Mouse (Mus musculus): ENCODE measurements at regions not wholly inside any gene's neighbourhood (a gene's known extent, or its start where the extent isn't known, plus 50 kb on each side); places are given as distances from the start of the nearest gene placed in this dataset.
"Not testable (repeated sequence)": the region's sequence is repeated elsewhere in the genome, so short reads cannot be mapped to it uniquely, and the experiment has no call there.

DNA sequence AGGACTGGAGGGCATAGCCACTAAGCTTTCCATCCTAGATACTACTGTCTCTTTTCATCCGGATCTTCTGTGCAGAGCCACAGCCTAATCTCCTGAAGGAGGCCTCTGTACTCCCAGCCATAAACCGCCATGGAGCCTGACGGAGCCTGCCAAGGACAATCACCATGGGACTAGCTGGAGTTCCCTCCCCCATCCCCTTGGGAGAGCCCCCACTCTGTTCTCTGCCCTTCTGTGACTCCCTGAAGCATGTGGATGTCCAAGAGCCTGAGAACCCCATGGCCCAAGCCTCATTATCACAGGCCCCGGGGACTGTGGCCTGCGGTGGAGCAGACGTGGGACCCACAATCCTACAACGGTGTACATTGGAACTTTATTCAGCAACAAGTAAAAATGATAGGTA, 151.5 kb upstream of the Ddhd1 start:
- Histone ChIP-seq H3K9me3 (replicated peaks) (no peaks in the 10 kb centered on the region), H3K36me3 (no peaks in the 10 kb centered on the region), H3K4me2 (no peak overlapping the region), H3K4me1 (0 out of 2 replicates have a peak, but pooled peaks cover 2% of the 10 kb centered on the region), H3K27me3 (no peaks in the 10 kb centered on the region), H3K27ac (no peak overlapping the region), H3K4me3 (replicated peaks) (no peak overlapping the region), H3K9ac (no peak overlapping the region)
- WGBS, result 83% methylated on average over 7 of the region's 7 CpGs
- no peak for ATAC-seq (replicated peaks; ENCODE audit: low FRiP score)

- no peaks in the 10 kb centered on the region for H3K27me3 ChIP-seq
- H3K4me3 ChIP-seq (replicated peaks), result no peak overlapping the region
- 0 out of 2 replicates have a peak, but pooled peaks cover 2% of the 10 kb centered on the region for H3K4me1 ChIP-seq
- WGBS, result 77% methylated on average over 4 of the region's 4 CpGs
- no peaks in the 10 kb centered on the region for H3K9me3 ChIP-seq (replicated peaks)
- ATAC-seq (replicated peaks; ENCODE audit: low FRiP score), result no peak
- no peak overlapping the region for H3K27ac ChIP-seq
- H3K9ac ChIP-seq, result no peak overlapping the region
- no peak overlapping the region for H3K4me2 ChIP-seq
- no peaks in the 10 kb centered on the region for H3K36me3 ChIP-seq
Measured at GRCm38 (mm10) chr14:45810101-45810500, 152.2 kb upstream of the Ddhd1 start.

DNA sequence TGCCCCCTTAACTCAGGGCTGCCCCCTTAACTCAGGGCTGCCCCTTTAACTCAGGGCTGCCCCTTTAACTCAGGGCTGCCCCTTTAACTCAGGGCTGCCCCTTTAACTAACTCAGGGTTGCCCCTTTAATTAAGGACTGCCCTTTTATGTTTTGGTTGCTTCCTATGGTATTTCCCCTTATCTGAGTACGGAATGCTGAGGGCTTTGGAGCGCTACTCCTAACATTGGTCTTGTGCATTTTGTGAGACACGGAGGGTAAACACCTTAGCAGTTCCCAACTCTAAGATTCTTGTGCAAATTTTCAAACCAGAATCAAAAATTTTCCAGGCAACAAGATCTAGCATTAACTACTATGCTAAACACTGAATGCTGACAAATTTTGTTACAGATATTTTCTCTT, 152.7 kb upstream of the Ddhd1 start:
- no peak for ATAC-seq (replicated peaks; ENCODE audit: low FRiP score)
- Histone ChIP-seq H3K27me3 (no peaks in the 10 kb centered on the region), H3K36me3 (no peaks in the 10 kb centered on the region), H3K9me3 (replicated peaks) (no peaks in the 10 kb centered on the region), H3K4me2 (no peak overlapping the region), H3K4me3 (replicated peaks) (no peak overlapping the region), H3K27ac (no peak overlapping the region), H3K9ac (no peak overlapping the region), H3K4me1 (0 out of 2 replicates have a peak, but pooled peaks cover 2% of the 10 kb centered on the region)
- 45% methylated on average over 3 of the region's 3 CpGs for WGBS

- H3K4me2 ChIP-seq, result no peak overlapping the region
- H3K27ac ChIP-seq, result no peak overlapping the region
- H3K4me3 ChIP-seq (replicated peaks), result no peak overlapping the region
- H3K4me1 ChIP-seq, result no peaks in the 10 kb centered on the region
- H3K27me3 ChIP-seq, result no peaks in the 10 kb centered on the region
- WGBS, result 90% methylated on average over 2 of the region's 2 CpGs
- no peaks in the 10 kb centered on the region for H3K36me3 ChIP-seq
- ATAC-seq (replicated peaks; ENCODE audit: low FRiP score), result no peak
- no peak overlapping the region for H3K9ac ChIP-seq
- H3K9me3 ChIP-seq (replicated peaks), result no peaks in the 10 kb centered on the region
Measured at GRCm38 (mm10) chr14:45815598-45815997, 157.7 kb upstream of the Ddhd1 start.

DNA sequence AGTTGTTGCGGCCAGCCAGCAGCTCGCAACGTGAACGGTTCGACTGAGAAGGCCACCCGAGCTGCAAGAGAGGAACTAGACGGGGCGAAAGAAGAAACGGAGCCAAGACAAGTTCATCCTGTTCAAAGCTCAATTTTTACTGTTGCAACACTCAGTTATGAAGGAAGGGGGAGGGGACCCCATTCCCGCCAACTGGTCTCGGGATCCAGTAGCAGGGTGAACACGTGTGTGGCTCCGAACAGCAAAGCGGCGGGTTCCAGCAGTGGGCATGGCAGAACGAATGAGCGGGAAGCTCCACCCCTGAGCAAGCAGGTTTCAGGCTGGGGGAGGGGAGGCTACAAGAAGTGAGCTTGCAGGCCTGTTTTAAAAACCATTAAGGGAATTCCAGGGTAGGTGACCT, 158.7 kb upstream of the Ddhd1 start:
- H3K4me3 ChIP-seq (replicated peaks); H3K36me3 ChIP-seq; H3K4me2 ChIP-seq; ATAC-seq (replicated peaks; ENCODE audit: low FRiP score); H3K27me3 ChIP-seq; H3K9me3 ChIP-seq (replicated peaks); H3K9ac ChIP-seq; H3K27ac ChIP-seq; H3K4me1 ChIP-seq: not testable (repeated sequence)
- WGBS, result 89% methylated on average over 17 of the region's 17 CpGs

DNA sequence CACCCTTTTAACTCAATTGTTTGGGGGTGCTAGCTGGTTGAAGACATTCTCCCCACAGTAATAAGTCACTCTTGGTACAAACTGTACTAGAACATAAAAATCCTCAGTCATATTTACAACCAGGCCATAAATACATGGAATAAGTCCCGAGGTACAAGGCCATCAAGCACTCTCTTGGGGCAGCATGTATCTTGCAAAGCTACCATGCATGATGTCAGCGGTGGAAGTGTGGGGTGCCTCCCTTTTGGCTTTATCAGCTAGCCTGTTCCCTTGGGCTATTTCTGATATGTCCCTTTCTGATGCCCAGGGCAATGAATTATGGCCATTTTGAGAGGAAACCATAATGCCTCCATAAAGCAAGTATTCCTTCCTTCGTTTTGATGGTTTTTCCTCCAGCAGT, 159.8 kb upstream of the Ddhd1 start:
- 63% methylated on average over 3 of the region's 3 CpGs for WGBS
- Histone ChIP-seq H3K4me3 (replicated peaks) (no peak overlapping the region), H3K27me3 (no peaks in the 10 kb centered on the region), H3K4me1 (no peaks in the 10 kb centered on the region), H3K36me3 (no peaks in the 10 kb centered on the region), H3K4me2 (no peak overlapping the region), H3K9me3 (replicated peaks) (no peaks in the 10 kb centered on the region), H3K9ac (no peak overlapping the region), H3K27ac (no peak overlapping the region)
- no peak for ATAC-seq (replicated peaks; ENCODE audit: low FRiP score)

DNA sequence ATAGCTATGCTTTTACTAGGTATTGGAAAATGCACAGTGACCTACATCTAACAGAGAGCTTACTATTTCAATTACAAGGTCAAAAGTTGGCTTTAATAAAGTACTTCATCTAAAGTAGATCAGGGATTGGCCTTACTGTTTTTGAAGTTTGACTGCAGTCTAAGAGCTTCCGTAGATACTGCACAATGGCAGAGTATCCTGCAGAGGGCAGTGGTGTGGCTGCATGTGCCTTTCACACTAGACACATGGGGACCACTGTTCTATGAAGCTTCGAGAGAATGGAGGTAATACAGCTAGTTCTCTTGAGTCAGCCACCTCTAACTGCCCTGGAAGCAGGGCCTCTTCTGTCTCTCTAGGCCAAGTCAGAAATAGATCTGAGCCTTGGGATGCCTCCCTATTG, 166.7 kb upstream of the Ddhd1 start:
- H3K4me1 ChIP-seq, result no peaks in the 10 kb centered on the region
- 82% methylated on average over 2 of the region's 2 CpGs for whole genome bisulfite sequencing
- H3K9me3 ChIP-seq (replicated peaks), result no peaks in the 10 kb centered on the region
- H3K27me3 ChIP-seq, result no peaks in the 10 kb centered on the region
- no peak for ATAC-seq (replicated peaks; ENCODE audit: low FRiP score)
- no peak overlapping the region for H3K4me2 ChIP-seq
- no peak overlapping the region for H3K4me3 ChIP-seq (replicated peaks)
- no peaks in the 10 kb centered on the region for H3K36me3 ChIP-seq
- H3K9ac ChIP-seq, result no peak overlapping the region
- no peak overlapping the region for H3K27ac ChIP-seq

DNA sequence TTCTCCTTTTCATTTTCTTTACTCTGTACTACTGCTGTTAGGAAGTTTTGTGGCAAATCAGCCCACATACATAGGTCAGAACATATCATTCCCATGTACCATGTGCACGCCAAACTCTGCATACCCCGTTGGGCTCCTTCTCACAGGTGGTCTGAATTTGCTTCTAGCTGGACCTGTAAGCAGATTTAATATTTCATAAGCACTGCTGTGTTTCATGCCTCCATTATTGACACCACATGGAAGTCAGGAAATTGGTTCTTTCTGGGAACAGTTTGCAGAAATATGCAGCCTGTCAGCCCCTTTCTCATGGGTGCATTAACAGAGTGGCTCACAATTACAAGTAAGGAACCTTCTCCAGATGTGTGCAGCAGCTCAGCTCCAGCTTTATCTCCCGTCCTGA, 168.1 kb upstream of the Ddhd1 start:
- ATAC-seq (replicated peaks; ENCODE audit: low FRiP score), result no peak
- no peak overlapping the region for H3K4me2 ChIP-seq
- no peak overlapping the region for H3K9ac ChIP-seq
- WGBS, result 69% methylated on average over 3 of the region's 3 CpGs
- H3K9me3 ChIP-seq (replicated peaks), result no peaks in the 10 kb centered on the region
- H3K27ac ChIP-seq, result no peak overlapping the region
- no peaks in the 10 kb centered on the region for H3K27me3 ChIP-seq
- H3K4me1 ChIP-seq, result no peaks in the 10 kb centered on the region
- no peaks in the 10 kb centered on the region for H3K36me3 ChIP-seq
- H3K4me3 ChIP-seq (replicated peaks), result no peak overlapping the region

DNA sequence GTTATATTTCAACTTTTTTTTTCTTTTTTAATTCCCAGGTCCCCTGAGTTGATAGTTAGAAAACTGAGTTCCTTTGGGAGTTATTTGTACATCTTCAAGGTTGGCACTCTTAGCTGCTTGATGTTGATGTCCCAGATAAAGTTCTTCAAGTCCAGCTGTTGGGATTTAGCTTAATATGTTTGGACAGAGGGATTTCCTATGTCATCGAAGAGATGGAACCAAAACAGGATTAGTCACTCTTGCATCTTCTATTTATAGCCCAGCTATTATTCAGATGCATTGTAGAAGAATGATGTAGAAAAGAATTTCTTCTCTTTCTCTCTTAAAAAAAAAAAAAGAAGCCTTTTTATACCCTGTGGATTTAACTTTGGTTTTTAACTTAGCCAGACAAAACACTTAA, 169.2 kb upstream of the Ddhd1 start:
- Histone ChIP-seq H3K9me3 (replicated peaks) (no peaks in the 10 kb centered on the region), H3K27me3 (no peaks in the 10 kb centered on the region), H3K36me3 (no peaks in the 10 kb centered on the region), H3K4me2 (no peak overlapping the region), H3K27ac (no peak overlapping the region), H3K4me1 (no peaks in the 10 kb centered on the region), H3K9ac (no peak overlapping the region), H3K4me3 (replicated peaks) (no peak overlapping the region)
- no peak for ATAC-seq (replicated peaks; ENCODE audit: low FRiP score)
- 63% methylated on average over 1 of the region's 1 CpGs for WGBS

- Histone ChIP-seq H3K4me2 (no peak overlapping the region), H3K4me3 (replicated peaks) (no peak overlapping the region), H3K9ac (no peak overlapping the region), H3K36me3 (no peaks in the 10 kb centered on the region), H3K27me3 (no peaks in the 10 kb centered on the region), H3K27ac (no peak overlapping the region), H3K4me1 (no peaks in the 10 kb centered on the region), H3K9me3 (replicated peaks) (no peaks in the 10 kb centered on the region)
- 92% methylated on average over 5 of the region's 5 CpGs for WGBS
- ATAC-seq (replicated peaks; ENCODE audit: low FRiP score), result no peak
Measured at GRCm38 (mm10) chr14:45830457-45830856, 172.5 kb upstream of the Ddhd1 start.

GRCm38 (mm10) chr14:45837039-45837438, 179.1 kb upstream of the Ddhd1 start:
- Histone ChIP-seq H3K27ac (no peak overlapping the region), H3K4me1 (no peaks in the 10 kb centered on the region), H3K9ac (no peak overlapping the region), H3K4me3 (replicated peaks) (no peak overlapping the region), H3K4me2 (no peak overlapping the region), H3K36me3 (no peaks in the 10 kb centered on the region), H3K9me3 (replicated peaks) (no peaks in the 10 kb centered on the region), H3K27me3 (no peaks in the 10 kb centered on the region)
- WGBS, result 87% methylated on average over 11 of the region's 11 CpGs
- no peak for ATAC-seq (replicated peaks; ENCODE audit: low FRiP score)

DNA sequence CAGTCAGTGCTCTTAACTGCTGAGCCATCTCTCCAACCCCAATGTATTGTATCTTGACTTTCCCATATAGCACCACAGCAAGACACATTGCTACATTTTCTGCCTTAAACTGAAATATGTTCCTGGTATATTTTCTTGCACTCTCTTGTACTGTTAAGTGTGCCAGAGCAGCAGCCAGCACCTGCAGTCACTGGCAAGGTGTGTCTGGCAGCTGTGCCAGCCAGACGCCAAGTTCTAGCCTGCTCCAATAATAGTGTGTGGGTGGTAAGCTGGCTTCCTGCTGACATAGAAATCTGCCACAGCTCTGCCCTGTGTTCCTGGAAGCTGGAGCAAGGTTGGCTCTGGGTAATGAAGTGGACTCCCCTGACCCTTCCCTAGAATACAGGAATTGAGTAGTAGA, 185.9 kb upstream of the Ddhd1 start:
- Histone ChIP-seq H3K27ac (no peak overlapping the region), H3K4me1 (no peaks in the 10 kb centered on the region), H3K4me2 (no peak overlapping the region), H3K9me3 (replicated peaks) (no peaks in the 10 kb centered on the region), H3K27me3 (no peaks in the 10 kb centered on the region), H3K36me3 (no peaks in the 10 kb centered on the region), H3K9ac (no peak overlapping the region), H3K4me3 (replicated peaks) (no peak overlapping the region)
- ATAC-seq (replicated peaks; ENCODE audit: low FRiP score), result no peak
- WGBS, result 79% methylated on average over 1 of the region's 1 CpGs

DNA sequence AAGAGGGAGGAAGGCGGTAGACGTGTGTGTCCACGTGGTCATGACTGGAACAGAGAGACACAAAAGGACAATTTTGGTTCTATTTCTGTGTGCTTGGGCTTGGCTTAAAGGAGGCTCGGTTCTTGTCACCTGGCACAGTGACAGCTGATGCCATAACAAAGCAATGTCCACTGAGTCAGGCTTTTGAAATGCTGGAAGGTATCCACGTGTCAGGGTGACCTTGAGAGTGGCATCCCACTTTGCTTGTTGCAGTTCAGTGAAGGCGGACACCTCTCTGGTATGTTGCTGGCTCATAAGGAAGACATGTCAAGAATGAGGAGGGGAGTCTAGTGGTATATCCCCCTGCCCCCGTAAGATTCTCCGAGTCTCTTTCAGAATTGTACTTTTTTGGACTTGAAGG, 192.6 kb upstream of the Ddhd1 start:
- Histone ChIP-seq H3K4me2 (no peak overlapping the region), H3K27me3 (no peaks in the 10 kb centered on the region), H3K27ac (no peak overlapping the region), H3K9me3 (replicated peaks) (no peaks in the 10 kb centered on the region), H3K4me1 (no peaks in the 10 kb centered on the region), H3K36me3 (no peaks in the 10 kb centered on the region), H3K4me3 (replicated peaks) (no peak overlapping the region), H3K9ac (no peak overlapping the region)
- ATAC-seq (replicated peaks; ENCODE audit: low FRiP score), result no peak
- WGBS, result 73% methylated on average over 8 of the region's 8 CpGs

All from kidney, embryonic 15.5 days (tissue).